Mouse (Mus musculus) monocyte, adult 2 months (primary cell): ENCODE measurements around the gene Jmjd8.
"Not testable (repeated sequence)": the region's sequence is repeated elsewhere in the genome, so short reads cannot be mapped to it uniquely, and the experiment has no call there.

Experiments used
- DNase-seq, 2 experiments: peaks; one replicate each; pipeline ENCODE4 v3.0.0; 2022; ENCODE audit warnings: low spot score in 2 of 2, low read depth in 1 of 2

Jmjd8 gene

GRCm38 (mm10) chr17:25828712-25829557, at the start of gene Jmjd8:
Gene Jmjd8, plus strand, starts transcription at chr17:25828867.
- DNase-seq = no peak

- no peak for DNase-seq
Measured at GRCm38 (mm10) chr17:25781339-25781738, 47.3 kb upstream of the Jmjd8 start.

- no peak for DNase-seq
Measured at GRCm38 (mm10) chr17:25783086-25783485, 45.6 kb upstream of the Jmjd8 start.

GRCm38 (mm10) chr17:25783861-25784574, 44.6 kb upstream of the Jmjd8 start:
- DNase-seq = no peak

- DNase-seq = peak; percentile 83 to 93
Measured at GRCm38 (mm10) chr17:25785281-25785745, 43.4 kb upstream of the Jmjd8 start, which contains the start of gene Haghl. Gene Haghl, minus strand, starts transcription at chr17:25785673.

- DNase-seq = no peak
Measured at GRCm38 (mm10) chr17:25786280-25786679, 42.4 kb upstream of the Jmjd8 start, which contains the start of gene Ccdc78. Gene Ccdc78, plus strand, starts transcription at chr17:25786580.

- DNase-seq = no peak
Measured at GRCm38 (mm10) chr17:25786781-25787504, 41.7 kb upstream of the Jmjd8 start.

- no peak for DNase-seq
Measured at GRCm38 (mm10) chr17:25791320-25791842, 37.3 kb upstream of the Jmjd8 start.

GRCm38 (mm10) chr17:25791843-25792527, 36.7 kb upstream of the Jmjd8 start:
- peak; percentile 49 to 75 for DNase-seq

GRCm38 (mm10) chr17:25792615-25793014, 36.1 kb upstream of the Jmjd8 start, which contains the start of gene Fam173a:
Gene Fam173a, minus strand, starts transcription at chr17:25792901.
- DNase-seq = no peak

- DNase-seq = no peak
Measured at GRCm38 (mm10) chr17:25794197-25794596, 34.5 kb upstream of the Jmjd8 start.

GRCm38 (mm10) chr17:25794998-25795397, 33.7 kb upstream of the Jmjd8 start:
- no peak for DNase-seq

- DNase-seq = no peak
Measured at GRCm38 (mm10) chr17:25795609-25796092, 33.0 kb upstream of the Jmjd8 start, which contains the start of gene AC134908.4. Gene AC134908.4, minus strand, starts transcription at chr17:25795659.

- no peak for DNase-seq
Measured at GRCm38 (mm10) chr17:25796211-25796771, 32.4 kb upstream of the Jmjd8 start.

- peak; percentile 55 to 65 for DNase-seq
Measured at GRCm38 (mm10) chr17:25796951-25797369, 31.7 kb upstream of the Jmjd8 start, which contains the start of gene Metrn. Gene Metrn, minus strand, starts transcription at chr17:25797136.

- DNase-seq = peak in 1 of 2 experiments; percentile 41
Measured at GRCm38 (mm10) chr17:25801029-25801428, 27.6 kb upstream of the Jmjd8 start.

GRCm38 (mm10) chr17:25802825-25803517, 25.7 kb upstream of the Jmjd8 start:
- no peak for DNase-seq

GRCm38 (mm10) chr17:25806507-25806906, 22.2 kb upstream of the Jmjd8 start:
- no peak for DNase-seq

- DNase-seq = not testable (repeated sequence)
Measured at GRCm38 (mm10) chr17:25807452-25807851, 21.2 kb upstream of the Jmjd8 start.
